24 mouse cellular contexts compared by ENCODE assay signal in the genomic region with DNA sequence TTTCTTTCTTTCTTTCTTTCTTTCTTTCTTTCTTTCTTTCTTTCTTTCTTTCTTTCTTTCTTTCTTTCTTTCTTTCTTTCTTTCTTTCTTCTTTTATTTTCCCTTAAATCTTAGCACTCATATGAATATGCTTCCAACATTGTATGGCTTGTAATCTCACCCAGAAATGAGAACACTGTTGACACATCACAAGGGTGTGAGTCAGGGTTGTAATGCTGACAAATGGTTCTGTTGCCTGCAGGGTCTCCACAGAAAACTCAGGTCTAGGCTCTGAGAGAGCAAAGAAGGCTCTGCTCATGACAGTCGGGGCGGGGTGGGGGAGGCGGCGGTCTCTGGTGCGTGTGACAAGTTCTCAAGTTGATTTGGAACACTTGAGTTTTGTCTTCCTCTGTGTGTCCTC. TPM values are rescaled to one million over a fixed set of nuclear protein-coding genes. Genes with fewer than 3 reads are reported as not detected.
"Had no signal": no experiment of that assay in that cellular context is flagged by ENCODE, and none has a peak within 500 bp of the region (broad histone marks: within the 10 kb centered on the region; RNA-seq: fewer than 3 reads in every experiment).

No protein-coding gene starts in this region.

- H3K4me2 ChIP-seq: heart, embryonic 11.5 days; heart, embryonic 13.5 days; heart, embryonic 15.5 days; hindbrain, embryonic 13.5 days; hindbrain, embryonic 15.5 days; kidney, embryonic 15.5 days; limb, embryonic 13.5 days; limb, embryonic 15.5 days; liver, embryonic 12.5 days had no signal

- H3K36me3 ChIP-seq: heart, embryonic 13.5 days; heart, embryonic 15.5 days; hindbrain, embryonic 13.5 days; hindbrain, embryonic 15.5 days; kidney, embryonic 15.5 days; limb, embryonic 13.5 days; limb, embryonic 15.5 days; liver, embryonic 12.5 days had no signal

- H3K27me3 ChIP-seq: heart, embryonic 13.5 days; heart, embryonic 15.5 days; hindbrain, embryonic 13.5 days; hindbrain, embryonic 15.5 days; kidney, embryonic 15.5 days; limb, embryonic 13.5 days; limb, embryonic 15.5 days; liver, embryonic 12.5 days had no signal

- H3K27ac ChIP-seq: heart, adult 2 months; heart, embryonic 13.5 days; heart, embryonic 15.5 days; hindbrain, embryonic 13.5 days; hindbrain, embryonic 15.5 days; hindbrain, postnatal 0 days; kidney, embryonic 15.5 days; limb, embryonic 13.5 days; limb, embryonic 15.5 days; liver, embryonic 12.5 days; liver, embryonic 14.5 days had no signal

- H3K4me3 ChIP-seq: heart, adult 2 months; heart, embryonic 13.5 days; heart, embryonic 15.5 days; hindbrain, embryonic 13.5 days; hindbrain, embryonic 15.5 days; kidney, embryonic 15.5 days; limb, embryonic 13.5 days; limb, embryonic 15.5 days; liver, embryonic 12.5 days had no signal

- DNase-seq: gastrocnemius, postnatal 14 days; gastrocnemius, postnatal 36 days; heart, adult 2 months; heart, postnatal 14 days; heart, postnatal 36 days; kidney, adult 11 months; kidney, adult 8-10 months; kidney, postnatal 10 days; layer of hippocampus, adult 9-11 months; layer of hippocampus, postnatal 36 days; left cerebral cortex, postnatal 4 days had no signal

- H3K9me3 ChIP-seq: heart, embryonic 15.5 days; hindbrain, embryonic 13.5 days; hindbrain, embryonic 15.5 days; kidney, embryonic 15.5 days; limb, embryonic 13.5 days; limb, embryonic 15.5 days; liver, embryonic 12.5 days had no signal

- H3K4me1 ChIP-seq: limb, embryonic 15.5 days had no signal

- ATAC-seq: hindbrain, postnatal 0 days; intestine, embryonic 16.5 days; liver, embryonic 12.5 days had no signal

- H3K9ac ChIP-seq: heart, embryonic 13.5 days; heart, embryonic 15.5 days; hindbrain, embryonic 13.5 days; hindbrain, embryonic 15.5 days; kidney, embryonic 15.5 days; limb, embryonic 13.5 days; limb, embryonic 15.5 days; liver, embryonic 12.5 days; liver, embryonic 14.5 days had no signal

RNA-seq across cellular contexts. Expression of a gene that starts 18.7 kb away (rescaled TPM):
- polyA plus RNA-seq: liver, adult 2 months had no signal
